Mouse (Mus musculus) E14TG2a.4 (cell line): ENCODE data around the gene Wrap53.
A peak's percentile ranks its signal among the peaks of the same experiment; 100 is the strongest.

Experiments
- H3K27me3 ChIP-seq: 2 replicates; pipeline ENCODE4 v1.6.1; 2014; ENCODE audit warnings: low read length, control low read depth; ENCODE audit not compliant: insufficient read depth
- H3K36me3 ChIP-seq: 2 replicates; pipeline ENCODE4 v1.6.1; 2014; ENCODE audit warnings: low read length, control low read depth; ENCODE audit not compliant: insufficient read depth
- H3K4me1 ChIP-seq: replicated peaks from 2 replicates; pipeline ENCODE4 v1.6.1; 2014; ENCODE audit warnings: low read depth, low read length, control low read depth
- H3K4me3 ChIP-seq: replicated peaks from 2 replicates; pipeline ENCODE4 v1.5.1; 2014; ENCODE audit warnings: mild to moderate bottlenecking, low read length
- H3K9me3 ChIP-seq: 2 replicates; pipeline ENCODE4 v1.6.1; 2014; ENCODE audit warnings: low read length, control low read depth
- CTCF ChIP-seq: conservative IDR thresholded peaks from 2 replicates; pipeline ENCODE4 v1.5.1; 2014; ENCODE audit warnings: low read length
- NANOG ChIP-seq: IDR thresholded peaks from 2 replicates; pipeline ENCODE4 v1.6.1; 2014; ENCODE audit warnings: borderline replicate concordance, low read length, mixed read lengths
- POU5F1 ChIP-seq: IDR thresholded peaks from 2 replicates; pipeline ENCODE4 v1.6.1; 2014; ENCODE audit warnings: low read length, borderline replicate concordance

The Wrap53 gene

GRCm38 (mm10) chr11:69565131-69565530, 14.9 kb downstream of the Wrap53 start:
- Histone ChIP-seq H3K27me3 (no peaks in the 10 kb centered on the region), H3K36me3 (peaks cover 73% of the 10 kb centered on the region), H3K9me3 (no peaks in the 10 kb centered on the region), H3K4me1 (peaks cover 95% of the 10 kb centered on the region), H3K4me3 (no peak overlapping the region)
- TF ChIP-seq NANOG = no peak
- TF ChIP-seq POU5F1 = no peak
- TF ChIP-seq CTCF = no peak

- peaks cover 92% of the 10 kb centered on the region for H3K4me1 ChIP-seq
- H3K9me3 ChIP-seq = no peaks in the 10 kb centered on the region
- H3K27me3 ChIP-seq = peaks cover 7% of the 10 kb centered on the region
- H3K36me3 ChIP-seq = peaks cover 66% of the 10 kb centered on the region
- H3K4me3 ChIP-seq = peak overlapping the region; percentile 48; the same call in 1 of the 2 replicates
- TF ChIP-seq POU5F1 = no peak
- TF ChIP-seq NANOG = peak; percentile 88
These were observed 15.7 kb downstream of the Wrap53 start for GRCm38 (mm10) chr11:69564391-69564790.

GRCm38 (mm10) chr11:69563373-69563772, 16.7 kb downstream of the Wrap53 start:
- Histone ChIP-seq H3K4me1 (peaks cover 94% of the 10 kb centered on the region), H3K27me3 (peaks cover 17% of the 10 kb centered on the region), H3K4me3 (peak overlapping the region; percentile 78), H3K36me3 (peaks cover 57% of the 10 kb centered on the region), H3K9me3 (no peaks in the 10 kb centered on the region)
- TF ChIP-seq NANOG (no peak), CTCF (no peak), POU5F1 (no peak)

GRCm38 (mm10) chr11:69560896-69561854, 18.9 kb downstream of the Wrap53 start:
- TF ChIP-seq POU5F1 = no peak
- TF ChIP-seq CTCF = no peak
- no peak for TF ChIP-seq NANOG
- peaks cover 94% of the 10 kb centered on the region for H3K4me1 ChIP-seq
- H3K9me3 ChIP-seq = no peaks in the 10 kb centered on the region
- peaks cover 35% of the 10 kb centered on the region for H3K36me3 ChIP-seq
- peak overlapping the region; percentile 78 for H3K4me3 ChIP-seq
- peaks cover 25% of the 10 kb centered on the region for H3K27me3 ChIP-seq

DNA sequence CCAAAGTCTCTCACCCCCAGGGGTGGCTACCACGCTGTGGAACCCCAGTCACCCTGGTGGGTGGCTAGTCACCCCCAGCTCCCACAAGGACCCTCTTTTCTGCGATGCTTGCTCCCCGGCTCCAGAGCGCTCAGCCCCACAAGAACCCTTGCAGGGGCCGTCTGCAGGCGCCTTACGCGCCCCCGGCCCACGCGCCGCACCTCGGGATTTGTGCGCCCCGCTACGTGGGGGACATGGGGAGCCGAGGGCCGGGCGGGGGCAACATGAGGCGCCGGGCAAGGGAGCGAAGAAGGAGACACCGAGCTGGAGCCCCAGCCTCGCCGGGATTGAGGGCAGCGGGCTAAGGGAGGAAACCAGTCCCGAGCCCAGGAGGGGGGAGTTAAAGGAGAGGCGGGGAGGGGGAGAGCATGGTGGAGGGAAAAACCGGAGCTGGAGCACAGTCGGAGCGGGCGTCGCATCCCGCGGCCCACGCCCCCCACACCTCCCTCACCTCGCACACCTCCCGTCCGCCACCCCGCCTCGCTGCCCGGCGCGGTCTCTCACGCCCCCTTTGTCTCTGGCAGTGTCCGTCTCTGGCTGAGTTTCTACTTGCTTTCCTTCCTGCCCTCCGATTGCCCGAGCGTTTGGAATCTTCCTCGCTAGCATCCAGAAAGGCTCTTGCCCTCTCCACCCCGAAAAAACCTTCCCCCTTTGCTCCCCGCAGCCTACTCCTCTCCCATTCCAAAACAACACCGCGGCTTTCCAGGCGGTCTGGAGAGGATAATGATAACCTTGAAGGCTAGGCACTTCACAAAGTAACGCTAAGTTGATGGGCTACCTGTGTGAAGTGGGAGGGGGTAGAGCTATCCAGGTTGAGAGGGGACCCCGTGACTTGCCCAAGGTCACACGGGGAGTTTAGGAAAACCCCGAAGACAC, 19.9 kb downstream of the Wrap53 start, which contains the start of gene Efnb3:
Gene Efnb3, minus strand, starts transcription at position 355 of the 915 bp plus-strand sequence.
- peaks cover 25% of the 10 kb centered on the region for H3K27me3 ChIP-seq
- peaks cover 90% of the 10 kb centered on the region for H3K4me1 ChIP-seq
- peak within 1 kb of the TSS; percentile 78 for H3K4me3 ChIP-seq
- TF ChIP-seq CTCF = no peak
- TF ChIP-seq NANOG = no peak
- no peak for TF ChIP-seq POU5F1
- H3K36me3 ChIP-seq = peaks cover 25% of the 10 kb centered on the region
- H3K9me3 ChIP-seq = no peaks in the 10 kb centered on the region

DNA sequence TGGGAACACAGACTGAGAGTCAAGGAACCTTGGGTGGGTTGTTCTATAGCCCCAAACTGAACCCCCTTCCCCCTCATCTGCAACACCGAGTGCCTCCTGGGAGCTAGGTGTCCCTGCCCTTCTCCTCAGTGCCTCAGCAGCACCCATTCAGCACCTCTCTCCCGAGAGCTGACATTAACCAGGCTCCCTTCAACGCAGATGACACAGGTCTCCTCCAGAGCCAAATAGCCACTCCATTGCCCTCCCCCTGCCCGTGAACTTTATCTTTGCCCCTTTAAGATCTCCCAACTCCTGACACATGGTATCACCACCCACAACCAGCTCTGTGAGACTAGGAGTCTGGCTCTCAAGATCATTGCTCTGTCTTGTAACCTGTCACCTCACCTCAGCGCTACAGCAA, 20.9 kb downstream of the Wrap53 start:
- no peaks in the 10 kb centered on the region for H3K9me3 ChIP-seq
- H3K27me3 ChIP-seq = peaks cover 25% of the 10 kb centered on the region
- peaks cover 25% of the 10 kb centered on the region for H3K36me3 ChIP-seq
- H3K4me1 ChIP-seq = peaks cover 91% of the 10 kb centered on the region
- TF ChIP-seq NANOG = no peak
- TF ChIP-seq CTCF = no peak
- no peak for TF ChIP-seq POU5F1
- H3K4me3 ChIP-seq = peak overlapping the region; percentile 78

GRCm38 (mm10) chr11:69558756-69559155, 21.3 kb downstream of the Wrap53 start:
- Histone ChIP-seq H3K4me1 (peaks cover 89% of the 10 kb centered on the region), H3K4me3 (no peak overlapping the region), H3K36me3 (peaks cover 24% of the 10 kb centered on the region), H3K27me3 (peaks cover 25% of the 10 kb centered on the region), H3K9me3 (no peaks in the 10 kb centered on the region)
- TF ChIP-seq POU5F1 (no peak), NANOG (no peak), CTCF (no peak)
